Mouse (Mus musculus) midbrain, embryonic 15.5 days (tissue): ENCODE measurements at regions not wholly inside any gene's neighbourhood (a gene's known extent, or its start where the extent isn't known, plus 50 kb on each side); places are given as distances from the start of the nearest gene placed in this dataset.
"Not testable (repeated sequence)": the region's sequence is repeated elsewhere in the genome, so short reads cannot be mapped to it uniquely, and the experiment has no call there.

Source experiments
- ATAC-seq: fragments of 200-750 bp; cut with Nextera tagmentation; replicated peaks from 2 replicates; pipeline ENCODE4 v1.8.0; 2017; ENCODE audit warnings: moderate TSS enrichment
- H3K27ac ChIP-seq: fragments of 300-500 bp; sonication (generic); 2 replicates; pipeline ENCODE4 v1.5.1; 2015; ENCODE audit warnings: mild to moderate bottlenecking, inconsistent platforms
- H3K27me3 ChIP-seq: fragments of 300-500 bp; sonication (generic); replicated peaks from 2 replicates; pipeline ENCODE4 v1.6.1; 2015; ENCODE audit warnings: inconsistent platforms
- H3K36me3 ChIP-seq: fragments of 300-500 bp; sonication (generic); replicated peaks from 2 replicates; pipeline ENCODE4 v1.6.1; 2015; ENCODE audit warnings: inconsistent platforms
- H3K4me1 ChIP-seq: fragments of 300-500 bp; sonication (generic); 2 replicates; pipeline ENCODE4 v1.6.1; 2015; ENCODE audit warnings: inconsistent platforms
- H3K4me2 ChIP-seq: fragments of 300-500 bp; sonication (generic); 2 replicates; pipeline ENCODE4 v1.6.1; 2015; ENCODE audit warnings: inconsistent platforms, mild to moderate bottlenecking, moderate library complexity
- H3K4me3 ChIP-seq: fragments of 300-500 bp; sonication (generic); 2 replicates; pipeline ENCODE4 v1.5.1; 2015; ENCODE audit warnings: mild to moderate bottlenecking, inconsistent platforms
- H3K9ac ChIP-seq: fragments of 300-500 bp; sonication (generic); 2 replicates; pipeline ENCODE4 v1.6.1; 2015; ENCODE audit warnings: mild to moderate bottlenecking, inconsistent platforms
- H3K9me3 ChIP-seq: fragments of 300-500 bp; sonication (generic); 2 replicates; pipeline ENCODE4 v1.6.1; 2016; ENCODE audit warnings: inconsistent platforms
- WGBS: fragments of 180-500 bp; shearing (Covaris S2); methylation state at CpG from one replicate; pipeline ENCODE4 v1.1.7; 2015; ENCODE audit warnings: mixed read lengths; 5-methylcytosine and 5-hydroxymethylcytosine counted together

GRCm38 (mm10) chr5:63503056-63503845 lies 145.7 kb upstream of the Nwd2 start:
- Histone ChIP-seq H3K4me3 (no peak overlapping the region), H3K9ac (no peak overlapping the region), H3K4me2 (no peak overlapping the region), H3K4me1 (no peaks in the 10 kb centered on the region), H3K36me3 (no peaks in the 10 kb centered on the region), H3K9me3 (no peaks in the 10 kb centered on the region), H3K27me3 (no peaks in the 10 kb centered on the region), H3K27ac (no peak overlapping the region)
- WGBS: 85% methylated on average over 13 of the region's 13 CpGs
- ATAC-seq: no peak

- Histone ChIP-seq H3K36me3 (no peaks in the 10 kb centered on the region), H3K9ac (no peak overlapping the region), H3K27me3 (no peaks in the 10 kb centered on the region), H3K4me3 (no peak overlapping the region), H3K4me2 (no peak overlapping the region), H3K27ac (no peak overlapping the region), H3K9me3 (no peaks in the 10 kb centered on the region), H3K4me1 (no peaks in the 10 kb centered on the region)
- ATAC-seq: no peak
- 55% methylated on average over 7 of the region's 7 CpGs for WGBS
These were observed 114.7 kb upstream of the Nwd2 start for GRCm38 (mm10) chr5:63534197-63534596.

GRCm38 (mm10) chr5:63540530-63540929 lies 108.4 kb upstream of the Nwd2 start:
- Histone ChIP-seq H3K4me1 (no peaks in the 10 kb centered on the region), H3K27me3 (no peaks in the 10 kb centered on the region), H3K36me3 (no peaks in the 10 kb centered on the region), H3K4me3 (no peak overlapping the region), H3K27ac (no peak overlapping the region), H3K9me3 (no peaks in the 10 kb centered on the region), H3K9ac (no peak overlapping the region), H3K4me2 (no peak overlapping the region)
- 85% methylated on average over 6 of the region's 6 CpGs for WGBS
- no peak for ATAC-seq

- Histone ChIP-seq H3K27ac (no peak overlapping the region), H3K9me3 (no peaks in the 10 kb centered on the region), H3K4me3 (no peak overlapping the region), H3K27me3 (no peaks in the 10 kb centered on the region), H3K36me3 (no peaks in the 10 kb centered on the region), H3K9ac (no peak overlapping the region), H3K4me2 (no peak overlapping the region), H3K4me1 (no peaks in the 10 kb centered on the region)
- no peak for ATAC-seq
- 96% methylated on average over 2 of the region's 2 CpGs for WGBS
These were observed 103.4 kb upstream of the Nwd2 start for GRCm38 (mm10) chr5:63545482-63545881.

- not testable (repeated sequence) for H3K4me2 ChIP-seq, H3K9me3 ChIP-seq, H3K4me1 ChIP-seq, ATAC-seq, H3K27me3 ChIP-seq, H3K27ac ChIP-seq, H3K36me3 ChIP-seq, H3K9ac ChIP-seq, H3K4me3 ChIP-seq
These were observed 83.0 kb upstream of the Nwd2 start for GRCm38 (mm10) chr5:63565891-63566290.

GRCm38 (mm10) chr5:63575401-63575800 lies 73.5 kb upstream of the Nwd2 start:
- WGBS: 89% methylated on average over 1 of the region's 1 CpGs
- ATAC-seq: no peak

GRCm38 (mm10) chr5:63579409-63579808 lies 69.5 kb upstream of the Nwd2 start:
- Histone ChIP-seq H3K9me3 (no peaks in the 10 kb centered on the region), H3K9ac (no peak overlapping the region), H3K27ac (no peak overlapping the region), H3K4me1 (no peaks in the 10 kb centered on the region), H3K27me3 (no peaks in the 10 kb centered on the region), H3K4me2 (no peak overlapping the region), H3K4me3 (no peak overlapping the region), H3K36me3 (no peaks in the 10 kb centered on the region)
- 0 out of 2 replicates have a peak, but pooled peaks have one; percentile 54 for ATAC-seq
- 55% methylated on average over 2 of the region's 2 CpGs for WGBS

More at GRCm38 (mm10) chr5:63575401-63575800, 73.5 kb upstream of the Nwd2 start:
- no peaks in the 10 kb centered on the region for H3K27me3 ChIP-seq
- H3K27ac ChIP-seq: no peak overlapping the region
- no peaks in the 10 kb centered on the region for H3K9me3 ChIP-seq
- H3K4me2 ChIP-seq: no peak overlapping the region
- no peak overlapping the region for H3K4me3 ChIP-seq
- H3K9ac ChIP-seq: no peak overlapping the region
- no peaks in the 10 kb centered on the region for H3K4me1 ChIP-seq
- no peaks in the 10 kb centered on the region for H3K36me3 ChIP-seq

GRCm38 (mm10) chr5:63587051-63587450 lies 61.9 kb upstream of the Nwd2 start:
- Histone ChIP-seq H3K27me3 (no peaks in the 10 kb centered on the region), H3K4me3 (no peak overlapping the region), H3K9ac (no peak overlapping the region), H3K4me1 (no peaks in the 10 kb centered on the region), H3K27ac (no peak overlapping the region), H3K36me3 (no peaks in the 10 kb centered on the region), H3K4me2 (no peak overlapping the region), H3K9me3 (no peaks in the 10 kb centered on the region)
- ATAC-seq: no peak
- 90% methylated on average over 4 of the region's 4 CpGs for WGBS

- Histone ChIP-seq H3K4me2 (no peak overlapping the region), H3K4me1 (no peaks in the 10 kb centered on the region), H3K27ac (no peak overlapping the region), H3K4me3 (no peak overlapping the region), H3K36me3 (no peaks in the 10 kb centered on the region), H3K9ac (no peak overlapping the region), H3K27me3 (no peaks in the 10 kb centered on the region), H3K9me3 (no peaks in the 10 kb centered on the region)
- WGBS: 88% methylated on average over 4 of the region's 4 CpGs
- no peak for ATAC-seq
These were observed 61.0 kb upstream of the Nwd2 start for GRCm38 (mm10) chr5:63587855-63588254.
